Mouse (Mus musculus) stomach, postnatal 0 days (tissue): Measurements from ENCODE around the gene Mef2d. TPM values are rescaled to one million over a fixed set of nuclear protein-coding genes. Genes with fewer than 3 reads are reported as not detected.

Experiments used
- ATAC-seq: fragments of 200-750 bp; cut with Nextera tagmentation; 2 replicates; pipeline ENCODE4 v1.8.0; 2017; ENCODE audit not compliant: low FRiP score, low TSS enrichment
- DNase-seq: peaks from one replicate; pipeline ENCODE4 v3.0.0-alpha.2; 2016; ENCODE audit warnings: low spot score
- H3K27ac ChIP-seq: fragments of 300-500 bp; sonication (generic); replicated peaks from 2 replicates; pipeline ENCODE4 v1.5.1; 2014; ENCODE audit warnings: mild to moderate bottlenecking, control low read depth
- H3K27me3 ChIP-seq: fragments of 300-500 bp; sonication (generic); 2 replicates; pipeline ENCODE4 v1.6.1; 2014; ENCODE audit warnings: low read length; ENCODE audit not compliant: control insufficient read depth, insufficient read depth
- H3K36me3 ChIP-seq: fragments of 300-500 bp; sonication (generic); 2 replicates; pipeline ENCODE4 v1.6.1; 2014; ENCODE audit warnings: low read length, mixed read lengths; ENCODE audit not compliant: control insufficient read depth, insufficient read depth
- H3K4me1 ChIP-seq: fragments of 300-500 bp; sonication (generic); replicated peaks from 2 replicates; pipeline ENCODE4 v1.6.1; 2014; ENCODE audit warnings: antibody characterized with exemption; ENCODE audit not compliant: control insufficient read depth, insufficient read depth
- H3K4me2 ChIP-seq: fragments of 300-500 bp; sonication (generic); replicated peaks from 2 replicates; pipeline ENCODE4 v1.6.1; 2014; ENCODE audit warnings: low read depth, mild to moderate bottlenecking, control low read depth, moderate library complexity
- H3K4me3 ChIP-seq: fragments of 300-500 bp; sonication (generic); 2 replicates; pipeline ENCODE4 v1.5.1; 2014; ENCODE audit warnings: low read depth, low read length, control low read depth
- H3K9ac ChIP-seq: fragments of 300-500 bp; sonication (generic); 2 replicates; pipeline ENCODE4 v1.6.1; 2014; ENCODE audit warnings: mild to moderate bottlenecking, low read length, control low read depth, mixed read lengths
- H3K9me3 ChIP-seq: fragments of 300-500 bp; sonication (generic); 2 replicates; pipeline ENCODE4 v1.6.1; 2016; ENCODE audit warnings: low read length; ENCODE audit not compliant: control insufficient read depth
- CTCF ChIP-seq: IDR thresholded peaks from 2 replicates; pipeline ENCODE4 v1.5.1; 2016; ENCODE audit warnings: antibody characterized with exemption, low read depth, mild to moderate bottlenecking, moderate library complexity
- EP300 ChIP-seq: optimal IDR thresholded peaks from 2 replicates; pipeline ENCODE3; 2016; ENCODE audit warnings: antibody characterized with exemption
- WGBS: fragments of 180-500 bp; shearing (Covaris S2); extraction: QIAGEN DNeasy Blood & Tissue Kit; methylation state at CpG from one replicate; pipeline ENCODE4 v1.1.7; 2014; 5-methylcytosine and 5-hydroxymethylcytosine counted together
- polyA plus RNA-seq: library from polyadenylated mRNA; unstranded; fragments of >200 nt; fragmentation: Nextera tagmentation; extraction: Ambion mirVana; gene quantifications from 2 replicates; pipeline ENCODE4 v1.2.1, GENCODE M21; 2015

Gene Mef2d
- polyA plus RNA-seq, 1 experiment from 2014 or later, result 10.6 TPM

DNA sequence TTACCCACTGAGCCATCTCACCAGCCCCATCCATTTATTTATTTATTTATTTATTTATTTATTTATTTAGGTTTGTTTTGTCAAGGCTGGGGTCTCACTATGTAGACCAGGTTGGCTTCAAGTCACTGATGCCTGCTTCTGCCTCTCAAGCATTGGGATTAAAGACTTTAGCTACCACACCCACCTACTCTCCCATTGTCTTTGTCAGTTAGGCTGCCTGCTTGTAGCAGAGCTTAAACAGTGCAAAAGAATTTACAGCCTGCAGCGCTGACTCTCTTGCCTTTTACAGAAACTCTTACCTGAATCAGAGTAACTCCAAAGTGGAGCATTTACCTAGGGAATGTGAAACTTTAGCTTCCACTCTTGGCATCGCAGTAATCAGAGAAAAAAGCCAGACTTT lies 12.1 kb downstream of the Mef2d start:
- Histone ChIP-seq H3K36me3 (peaks cover 15% of the 10 kb centered on the region), H3K27ac (no peak overlapping the region), H3K4me2 (no peak overlapping the region), H3K4me3 (no peak overlapping the region), H3K4me1 (peaks cover 15% of the 10 kb centered on the region), H3K27me3 (no peaks in the 10 kb centered on the region), H3K9ac (no peak overlapping the region), H3K9me3 (no peaks in the 10 kb centered on the region)
- ATAC-seq, result no peak
- no peak for DNase-seq
- WGBS, result 74% methylated on average over 2 of the region's 2 CpGs
- no peak for TF ChIP-seq CTCF
- TF ChIP-seq EP300, result no peak

DNA sequence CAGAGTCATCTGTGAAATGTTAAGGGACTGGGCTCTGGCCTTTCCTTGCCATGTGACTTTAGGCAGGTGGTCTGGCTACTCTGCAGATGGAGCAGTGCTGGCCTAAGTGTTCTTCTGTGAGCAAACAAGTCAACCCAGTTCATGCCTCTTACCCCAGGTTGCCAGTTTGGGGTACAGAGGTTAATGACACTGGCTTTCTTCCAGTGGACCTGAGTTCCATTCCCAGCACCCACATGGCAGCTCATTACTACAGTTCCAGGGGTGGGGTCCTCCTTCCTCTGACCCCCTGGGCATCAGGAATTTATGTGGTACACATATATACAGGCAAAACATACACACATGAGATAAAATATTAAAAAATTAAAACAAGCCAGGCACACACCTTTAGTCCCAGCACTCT lies 14.6 kb downstream of the Mef2d start:
- ATAC-seq (no peak), DNase-seq (no peak)
- no peak overlapping the region for H3K9ac ChIP-seq
- no peak overlapping the region for H3K4me2 ChIP-seq
- H3K27me3 ChIP-seq, result no peaks in the 10 kb centered on the region
- no peaks in the 10 kb centered on the region for H3K4me1 ChIP-seq
- H3K36me3 ChIP-seq, result peaks cover 23% of the 10 kb centered on the region
- no peaks in the 10 kb centered on the region for H3K9me3 ChIP-seq
- H3K27ac ChIP-seq, result no peak overlapping the region
- no peak for TF ChIP-seq EP300
- TF ChIP-seq CTCF, result no peak
- H3K4me3 ChIP-seq, result no peak overlapping the region

DNA sequence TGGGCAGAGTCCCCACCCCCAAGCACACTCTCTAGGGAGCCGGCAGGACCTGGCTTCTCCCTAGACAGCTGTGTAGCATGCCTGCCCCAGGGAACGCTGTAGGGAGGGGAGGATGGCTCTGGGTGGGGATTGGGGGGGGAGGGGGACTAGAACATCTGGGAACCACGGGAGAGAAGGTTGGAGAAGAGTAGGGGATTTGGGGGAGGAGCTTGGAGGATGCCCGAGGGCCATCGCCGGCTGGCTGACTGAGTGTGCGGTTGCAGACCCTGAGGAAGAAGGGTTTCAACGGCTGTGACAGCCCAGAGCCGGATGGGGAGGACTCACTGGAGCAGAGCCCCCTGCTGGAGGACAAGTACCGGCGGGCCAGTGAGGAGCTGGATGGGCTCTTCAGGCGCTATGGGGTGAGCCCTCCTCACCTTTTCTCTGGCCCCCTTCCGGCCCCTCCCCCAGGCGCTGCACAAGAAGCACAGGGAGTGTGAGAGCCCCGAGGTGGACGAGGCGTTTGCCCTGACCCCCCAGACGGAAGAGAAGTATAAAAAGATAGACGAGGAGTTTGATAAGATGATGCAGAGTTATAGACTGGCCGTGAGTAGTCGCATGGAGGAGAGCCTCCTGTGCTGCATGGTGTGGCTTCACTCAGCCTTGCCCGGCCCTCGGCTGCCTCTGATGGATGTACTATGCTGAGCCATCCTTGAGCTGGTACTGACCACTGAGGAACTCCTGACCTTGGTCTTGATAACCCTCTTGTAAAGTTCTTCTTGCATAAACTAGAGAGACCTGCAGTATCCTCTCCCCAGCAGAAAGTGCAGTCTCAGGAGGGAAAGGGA lies 15.8 kb downstream of the Mef2d start:
- no peaks in the 10 kb centered on the region for H3K9me3 ChIP-seq
- TF ChIP-seq CTCF (peak; percentile 75), EP300 (no peak)
- WGBS, result 26% methylated on average over 23 of the region's 23 CpGs
- H3K9ac ChIP-seq, result no peak overlapping the region
- peaks cover 35% of the 10 kb centered on the region for H3K36me3 ChIP-seq
- no peak overlapping the region for H3K4me2 ChIP-seq
- H3K4me3 ChIP-seq, result no peak overlapping the region
- H3K27ac ChIP-seq, result no peak overlapping the region
- ATAC-seq (peak; percentile 59), DNase-seq (peak; percentile 52)
- H3K4me1 ChIP-seq, result no peaks in the 10 kb centered on the region
- no peaks in the 10 kb centered on the region for H3K27me3 ChIP-seq

DNA sequence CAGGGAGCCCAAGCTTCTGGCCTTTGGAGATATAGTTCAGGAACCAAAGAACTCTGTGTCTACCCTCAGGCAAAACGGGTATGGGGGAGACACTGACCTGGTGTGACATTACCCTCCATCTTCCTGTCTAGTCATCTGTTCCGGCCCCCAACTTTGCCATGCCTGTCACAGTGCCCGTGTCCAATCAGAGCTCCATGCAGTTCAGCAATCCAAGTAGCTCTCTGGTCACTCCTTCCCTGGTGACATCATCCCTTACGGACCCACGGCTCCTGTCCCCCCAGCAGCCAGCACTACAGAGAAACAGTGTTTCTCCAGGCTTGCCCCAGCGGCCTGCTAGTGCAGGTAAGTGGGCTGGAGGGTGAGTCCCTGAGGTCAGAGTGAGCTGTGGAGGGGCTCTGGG lies 16.8 kb downstream of the Mef2d start:
- Histone ChIP-seq H3K4me1 (no peaks in the 10 kb centered on the region), H3K4me2 (no peak overlapping the region), H3K9ac (no peak overlapping the region), H3K4me3 (no peak overlapping the region), H3K9me3 (no peaks in the 10 kb centered on the region), H3K27me3 (no peaks in the 10 kb centered on the region), H3K36me3 (peaks cover 42% of the 10 kb centered on the region), H3K27ac (no peak overlapping the region)
- no peak for ATAC-seq
- WGBS, result 89% methylated on average over 6 of the region's 6 CpGs
- no peak for DNase-seq
- no peak for TF ChIP-seq EP300
- no peak for TF ChIP-seq CTCF

DNA sequence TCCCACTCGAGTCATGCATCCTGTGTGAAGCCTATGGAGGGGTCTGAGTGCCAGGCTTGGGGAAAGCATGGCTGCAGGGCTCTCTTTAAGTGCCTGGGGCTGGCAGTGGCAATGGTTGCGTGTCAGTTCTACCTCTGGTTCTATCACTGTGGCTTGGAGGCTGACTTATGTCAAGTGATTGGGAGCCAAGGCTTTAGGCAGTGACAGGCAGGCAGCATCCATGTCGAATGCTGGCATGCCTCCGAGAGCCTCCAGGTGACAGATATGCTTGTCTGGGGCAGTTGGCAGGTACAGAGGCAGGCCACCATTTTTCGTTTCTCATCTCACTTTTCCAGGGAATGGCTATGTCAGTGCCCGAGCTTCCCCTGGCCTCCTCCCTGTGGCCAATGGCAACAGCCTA lies 18.7 kb downstream of the Mef2d start:
- no peak for ATAC-seq
- no peak for DNase-seq
- H3K9me3 ChIP-seq, result no peaks in the 10 kb centered on the region
- H3K4me2 ChIP-seq, result no peak overlapping the region
- no peak for TF ChIP-seq CTCF
- TF ChIP-seq EP300, result no peak
- H3K36me3 ChIP-seq, result peaks cover 51% of the 10 kb centered on the region
- H3K27ac ChIP-seq, result no peak overlapping the region
- no peak overlapping the region for H3K9ac ChIP-seq
- H3K4me3 ChIP-seq, result no peak overlapping the region
- H3K27me3 ChIP-seq, result no peaks in the 10 kb centered on the region
- WGBS, result 78% methylated on average over 6 of the region's 6 CpGs
- no peaks in the 10 kb centered on the region for H3K4me1 ChIP-seq

DNA sequence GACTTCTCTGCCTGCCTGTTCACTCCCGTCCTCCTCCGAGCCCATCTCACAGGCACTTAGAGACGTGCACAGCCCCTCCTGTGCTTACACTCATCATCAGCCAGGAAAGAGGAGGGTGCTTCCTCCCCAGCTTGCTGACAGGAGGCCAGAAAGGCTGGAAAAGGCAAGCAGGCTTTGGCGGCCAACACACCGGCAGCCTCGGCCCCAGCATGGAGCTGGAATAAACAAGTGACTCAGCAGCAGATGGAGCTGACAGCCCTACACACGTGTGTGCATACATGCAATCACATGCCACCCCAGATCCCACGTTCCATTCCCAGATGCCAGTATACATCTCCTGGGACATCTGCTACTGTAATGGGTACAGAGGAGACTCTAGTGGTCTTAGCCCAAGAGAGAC lies 20.1 kb downstream of the Mef2d start:
- no peak overlapping the region for H3K9ac ChIP-seq
- WGBS, result 52% methylated on average over 8 of the region's 8 CpGs
- DNase-seq (no peak), ATAC-seq (no peak)
- H3K4me2 ChIP-seq, result no peak overlapping the region
- no peaks in the 10 kb centered on the region for H3K27me3 ChIP-seq
- TF ChIP-seq CTCF, result no peak
- TF ChIP-seq EP300, result no peak
- peaks cover 45% of the 10 kb centered on the region for H3K36me3 ChIP-seq
- H3K27ac ChIP-seq, result no peak overlapping the region
- no peak overlapping the region for H3K4me3 ChIP-seq
- no peaks in the 10 kb centered on the region for H3K9me3 ChIP-seq
- H3K4me1 ChIP-seq, result no peaks in the 10 kb centered on the region
